Mouse (Mus musculus): ENCODE results near the gene Mtx1. TPM values are rescaled to one million over a fixed set of nuclear protein-coding genes. Genes with fewer than 3 reads are reported as not detected.

Mtx1 gene
- polyA plus RNA-seq, 1 experiment = 458 TPM

DNA sequence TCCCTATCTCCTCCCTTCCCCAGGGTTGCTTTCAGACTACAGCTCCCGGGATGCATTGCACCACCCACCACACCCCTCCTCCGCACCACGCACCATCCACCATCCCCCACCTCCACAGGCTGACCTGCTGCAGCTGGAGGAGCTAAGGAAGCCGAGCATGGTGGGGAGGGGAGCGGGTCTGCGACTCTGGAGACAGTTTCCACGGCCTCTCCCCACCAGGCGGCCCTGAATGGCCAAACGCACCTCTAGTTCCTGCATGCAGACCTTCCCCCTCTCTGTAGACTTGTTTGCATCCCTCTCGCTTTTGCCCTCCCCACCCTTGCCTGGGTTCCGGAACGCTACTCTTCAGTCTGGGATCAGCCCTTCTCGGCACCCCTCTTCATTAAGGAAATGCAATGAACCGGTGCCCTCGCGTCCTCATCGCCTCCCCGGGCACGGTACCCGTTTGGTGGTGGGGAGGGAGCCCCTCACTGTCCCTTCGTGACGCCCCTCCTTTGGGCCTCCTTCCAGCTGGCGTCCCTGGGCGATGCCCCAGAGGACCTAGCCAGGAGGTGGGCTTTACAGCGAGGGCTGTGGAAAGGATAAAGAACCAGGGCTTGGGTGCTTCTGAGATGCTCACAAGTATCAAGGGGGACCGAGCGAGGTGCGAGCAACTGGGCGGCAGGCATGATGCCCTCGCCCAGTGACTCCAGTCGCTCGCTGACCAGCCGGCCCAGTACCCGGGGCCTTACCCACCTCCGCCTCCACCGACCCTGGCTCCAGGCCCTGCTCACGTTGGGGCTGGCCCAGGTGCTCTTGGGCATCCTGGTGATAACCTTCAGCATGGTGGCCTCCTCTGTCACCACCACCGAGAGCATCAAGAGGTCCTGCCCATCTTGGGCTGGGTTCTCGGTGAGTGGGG lies 43.6 kb downstream of the Mtx1 start, which contains the start of gene Fam189b:
Gene Fam189b (plus strand): TSS at position 86 of the 901 bp plus-strand sequence.
- TF ChIP-seq GATA1 (IDR thresholded peaks at IDR 0.05; ENCODE audit: low read length) = no peak

DNA sequence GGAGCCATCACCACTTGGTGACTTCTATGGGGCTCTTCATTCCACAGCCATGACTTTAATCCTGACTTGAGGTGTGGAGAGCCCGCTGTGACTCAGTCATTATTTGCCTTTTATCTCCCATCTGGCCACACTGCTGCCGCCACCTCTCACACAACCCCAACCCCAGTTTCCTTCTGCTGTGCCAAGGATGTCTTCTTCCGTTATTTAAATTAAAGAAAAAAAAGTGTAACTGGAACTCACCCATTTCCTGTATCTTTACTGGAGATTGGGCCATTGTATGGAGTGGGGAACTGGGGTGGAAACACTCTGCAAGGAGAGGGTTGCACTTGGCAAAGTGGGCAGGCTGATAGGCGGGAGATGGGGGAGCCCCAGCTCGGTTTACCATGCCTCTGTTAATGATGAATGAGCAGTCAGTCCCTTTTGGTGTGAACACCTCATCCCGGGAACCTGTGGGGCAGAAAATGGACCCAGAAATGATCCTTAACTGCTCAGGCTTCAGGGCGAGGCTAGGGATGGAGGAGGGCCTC lies 44.3 kb downstream of the Mtx1 start:
- TF ChIP-seq GATA1 (IDR thresholded peaks at IDR 0.05; ENCODE audit: low read length) = no peak

DNA sequence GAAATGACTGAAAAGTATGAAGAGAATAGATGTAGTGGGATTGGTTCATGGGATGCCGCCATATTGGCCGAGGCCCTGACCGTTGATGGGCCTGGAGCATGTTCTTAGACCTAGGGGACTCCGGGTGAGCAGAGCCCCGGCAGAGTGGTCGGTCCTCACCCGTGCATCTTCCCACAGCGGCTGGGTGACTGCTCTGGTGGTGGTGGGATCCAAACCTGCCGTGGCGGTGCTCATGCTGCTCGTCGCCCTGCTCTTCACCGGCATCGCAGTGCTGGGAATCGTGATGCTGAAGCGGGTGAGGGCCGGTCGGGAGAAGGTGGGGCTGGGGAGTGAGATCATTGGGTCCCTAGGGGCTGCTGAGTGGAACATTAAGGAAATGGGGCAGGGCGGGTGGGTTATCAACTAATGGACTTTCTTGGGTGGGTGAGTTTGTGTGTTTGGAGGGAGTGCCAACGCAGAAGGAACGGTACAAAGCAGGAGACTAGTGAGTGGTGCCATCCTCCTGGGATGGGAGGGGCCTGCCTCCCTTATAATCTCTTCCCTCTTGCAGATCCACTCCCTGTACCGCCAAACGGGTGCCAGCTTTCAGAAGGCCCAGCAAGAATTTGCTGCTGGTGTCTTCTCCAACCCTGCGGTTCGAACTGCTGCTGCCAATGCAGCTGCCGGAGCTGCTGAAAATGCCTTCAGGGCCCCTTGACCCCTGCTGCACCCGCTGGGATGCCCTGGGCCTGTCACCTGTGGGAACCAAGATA lies 45.0 kb downstream of the Mtx1 start:
- TF ChIP-seq GATA1 (IDR thresholded peaks at IDR 0.05; ENCODE audit: low read length) = no peak

DNA sequence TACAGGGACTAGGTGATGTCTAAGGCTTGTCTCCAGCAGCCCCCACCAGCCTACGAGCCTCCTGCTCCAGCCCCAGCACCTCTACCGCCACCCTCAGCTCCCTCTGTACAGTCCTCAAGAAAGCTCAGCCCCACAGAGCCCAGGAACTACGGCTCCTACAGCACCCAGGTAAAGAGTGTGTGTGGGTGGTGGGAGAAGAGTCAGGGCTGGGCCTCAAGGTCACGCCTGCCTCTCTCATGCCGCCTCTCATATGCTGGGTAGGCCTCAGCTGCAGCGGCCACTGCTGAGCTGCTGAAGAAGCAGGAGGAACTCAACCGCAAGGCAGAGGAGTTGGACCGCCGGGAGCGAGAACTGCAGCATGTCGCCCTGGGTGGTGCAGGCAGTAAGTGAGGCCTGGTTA lies 47.8 kb downstream of the Mtx1 start:
- no peak for TF ChIP-seq GATA1 (IDR thresholded peaks at IDR 0.05; ENCODE audit: low read length)

DNA sequence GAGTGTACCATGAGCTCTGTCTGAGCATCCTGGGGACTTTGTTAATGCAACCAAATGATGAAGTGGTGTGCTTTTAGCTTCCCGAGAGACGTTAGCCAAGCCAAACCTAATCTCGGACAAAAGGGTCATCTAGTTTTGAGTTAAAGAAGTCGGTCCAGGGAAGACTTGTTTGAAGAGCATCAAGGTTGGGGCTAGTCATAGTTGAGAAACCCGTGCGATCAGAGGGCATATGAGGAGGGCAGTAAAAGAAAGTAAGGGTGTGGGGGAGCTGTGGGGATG lies 48.8 kb downstream of the Mtx1 start:
- no peak for TF ChIP-seq GATA1 (IDR thresholded peaks at IDR 0.05; ENCODE audit: low read length)

DNA sequence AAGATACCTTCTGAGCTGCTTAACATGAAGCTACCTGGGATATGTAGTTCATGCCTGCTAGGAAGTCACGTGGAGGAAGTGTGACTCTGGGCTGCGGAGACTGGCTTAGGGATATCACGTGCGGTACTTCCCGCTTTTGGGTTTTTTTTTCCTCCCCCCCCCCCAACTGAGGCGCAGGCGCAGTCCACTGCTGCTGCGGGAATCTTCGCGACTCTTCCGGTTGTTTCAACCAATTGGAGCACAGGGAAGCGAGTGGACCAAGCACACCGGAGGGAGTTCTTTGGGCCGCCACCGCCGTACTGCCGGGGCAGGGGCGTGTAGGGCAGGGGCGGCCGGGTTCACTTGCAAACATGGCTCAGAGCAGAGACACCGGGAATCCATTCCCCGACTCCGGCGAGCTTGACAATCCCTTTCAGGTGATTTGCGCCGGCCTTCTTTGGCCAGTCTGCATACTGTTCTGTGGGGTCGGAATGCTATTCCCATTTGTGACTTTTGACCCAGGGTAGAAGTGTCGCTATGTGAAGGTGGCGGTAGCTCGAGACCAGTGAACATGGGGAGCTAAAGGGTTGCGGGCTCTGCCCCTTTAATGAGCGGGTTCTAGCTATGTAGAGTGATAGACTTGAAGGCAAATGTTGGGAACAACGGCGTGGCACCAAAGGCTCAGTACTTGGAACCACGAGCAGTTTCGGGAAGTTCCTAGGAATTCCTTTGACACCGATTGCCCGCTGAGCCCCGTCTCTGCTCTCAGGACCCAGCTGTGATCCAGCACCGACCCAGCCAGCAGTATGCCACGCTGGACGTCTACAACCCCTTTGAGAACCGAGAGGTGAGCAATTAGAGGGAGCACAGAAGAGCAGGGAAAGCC lies 49.4 kb downstream of the Mtx1 start, which contains the start of gene Scamp3:
Gene Scamp3 (plus strand): TSS at position 232 of the 865 bp plus-strand sequence.
- TF ChIP-seq GATA1 (IDR thresholded peaks at IDR 0.05; ENCODE audit: low read length) = no peak

DNA sequence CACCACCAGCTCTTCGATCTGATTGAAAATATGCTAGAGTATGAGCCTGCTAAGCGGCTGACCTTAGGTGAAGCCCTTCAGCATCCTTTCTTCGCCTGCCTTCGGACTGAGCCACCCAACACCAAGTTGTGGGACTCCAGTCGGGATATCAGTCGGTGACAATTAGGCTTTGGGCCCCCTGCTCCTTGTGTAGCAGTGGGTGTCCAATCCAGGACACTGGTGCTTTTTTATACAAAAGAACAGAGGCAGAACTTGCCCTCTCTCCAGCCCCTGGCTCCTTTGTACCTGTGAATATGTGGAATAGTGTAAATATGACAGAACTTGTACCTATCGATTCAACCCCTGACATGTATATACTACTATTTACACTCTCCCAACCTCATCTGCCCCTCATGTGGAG lies 50.5 kb downstream of the Mtx1 start:
- no peak for TF ChIP-seq GATA1 (IDR thresholded peaks at IDR 0.05; ENCODE audit: low read length)

DNA sequence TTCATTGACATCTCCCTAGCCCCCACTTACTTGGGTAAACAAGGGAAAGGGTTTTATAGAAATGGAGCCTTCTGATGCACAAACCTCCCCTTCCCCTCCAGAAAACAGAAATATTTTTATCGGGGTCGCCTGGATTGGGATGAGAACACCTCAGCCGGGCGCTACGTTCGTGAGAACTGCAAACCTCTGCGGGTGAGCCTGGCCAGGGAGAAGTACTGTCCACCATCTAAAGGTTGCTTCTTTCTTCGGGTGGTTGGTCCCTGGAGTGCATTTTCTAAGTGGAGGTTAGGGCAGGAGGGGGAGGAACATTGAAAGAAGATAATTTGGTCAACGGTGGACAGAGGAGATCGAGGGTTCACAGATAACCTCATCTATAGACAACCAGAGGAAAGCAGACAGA lies 51.3 kb downstream of the Mtx1 start:
- no peak for TF ChIP-seq GATA1 (IDR thresholded peaks at IDR 0.05; ENCODE audit: low read length)

DNA sequence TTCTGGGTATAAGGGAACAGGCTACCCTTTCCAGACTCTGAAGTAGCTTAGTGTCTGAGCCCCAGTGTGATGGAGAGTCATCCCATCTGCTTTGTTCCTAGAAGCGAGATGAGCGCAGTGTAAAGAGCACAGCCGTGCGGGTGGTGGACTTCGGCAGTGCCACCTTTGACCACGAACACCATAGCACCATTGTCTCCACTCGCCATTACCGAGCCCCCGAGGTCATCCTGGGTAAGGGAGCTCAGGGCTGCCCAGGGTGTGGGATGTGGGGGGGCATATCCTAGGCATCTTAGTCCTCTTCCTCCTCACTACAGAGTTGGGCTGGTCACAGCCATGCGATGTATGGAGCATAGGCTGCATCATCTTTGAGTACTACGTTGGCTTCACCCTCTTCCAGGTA lies 52.0 kb downstream of the Mtx1 start:
- no peak for TF ChIP-seq GATA1 (IDR thresholded peaks at IDR 0.05; ENCODE audit: low read length)

DNA sequence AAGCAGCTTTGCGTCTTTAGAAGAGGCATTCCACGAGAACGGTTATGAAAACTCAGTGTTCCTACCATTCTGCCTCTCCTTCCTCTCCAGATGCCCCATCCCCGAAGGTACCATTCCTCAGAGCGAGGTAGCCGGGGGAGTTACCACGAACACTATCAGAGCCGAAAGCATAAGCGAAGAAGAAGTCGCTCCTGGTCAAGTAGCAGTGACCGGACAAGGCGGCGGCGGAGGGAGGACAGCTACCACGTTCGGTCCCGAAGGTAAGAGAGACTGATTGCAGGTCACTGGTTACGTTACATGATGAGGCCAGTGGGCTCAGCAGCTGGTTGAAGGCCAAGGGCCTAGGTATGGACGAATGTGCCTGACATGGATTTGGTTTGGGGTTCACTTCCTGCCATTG lies 59.9 kb downstream of the Mtx1 start:
- no peak for TF ChIP-seq GATA1 (IDR thresholded peaks at IDR 0.05; ENCODE audit: low read length)

DNA sequence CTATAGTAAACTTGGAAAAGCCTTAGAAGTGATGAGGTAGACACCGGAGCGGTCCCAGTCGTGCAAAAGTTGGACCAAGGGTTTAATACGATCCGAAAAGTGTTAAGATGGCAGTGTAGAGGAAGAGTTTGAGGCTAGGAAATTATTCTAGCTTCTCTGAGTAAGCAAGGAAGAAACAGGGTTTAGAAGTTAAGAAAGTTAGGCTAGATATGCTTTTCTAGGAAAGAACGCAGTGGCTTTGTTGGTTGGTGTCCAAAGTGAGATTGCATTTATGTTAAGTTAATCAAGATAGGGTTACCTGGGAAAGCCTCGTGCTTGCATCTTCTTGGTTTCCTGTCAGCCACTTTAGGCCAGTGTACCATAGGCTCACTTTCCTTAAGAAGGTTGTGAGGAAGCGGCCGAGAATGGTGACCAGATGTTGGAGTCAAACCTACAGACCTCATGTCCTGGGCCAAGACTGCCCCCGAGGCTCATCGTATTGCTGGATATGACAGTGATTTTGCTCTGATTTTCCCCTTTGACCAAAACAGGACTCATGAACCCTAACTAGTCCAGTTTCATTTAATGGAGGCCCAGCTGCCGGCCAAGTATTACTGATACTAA lies 61.5 kb downstream of the Mtx1 start:
- no peak for TF ChIP-seq GATA1 (IDR thresholded peaks at IDR 0.05; ENCODE audit: low read length)

DNA sequence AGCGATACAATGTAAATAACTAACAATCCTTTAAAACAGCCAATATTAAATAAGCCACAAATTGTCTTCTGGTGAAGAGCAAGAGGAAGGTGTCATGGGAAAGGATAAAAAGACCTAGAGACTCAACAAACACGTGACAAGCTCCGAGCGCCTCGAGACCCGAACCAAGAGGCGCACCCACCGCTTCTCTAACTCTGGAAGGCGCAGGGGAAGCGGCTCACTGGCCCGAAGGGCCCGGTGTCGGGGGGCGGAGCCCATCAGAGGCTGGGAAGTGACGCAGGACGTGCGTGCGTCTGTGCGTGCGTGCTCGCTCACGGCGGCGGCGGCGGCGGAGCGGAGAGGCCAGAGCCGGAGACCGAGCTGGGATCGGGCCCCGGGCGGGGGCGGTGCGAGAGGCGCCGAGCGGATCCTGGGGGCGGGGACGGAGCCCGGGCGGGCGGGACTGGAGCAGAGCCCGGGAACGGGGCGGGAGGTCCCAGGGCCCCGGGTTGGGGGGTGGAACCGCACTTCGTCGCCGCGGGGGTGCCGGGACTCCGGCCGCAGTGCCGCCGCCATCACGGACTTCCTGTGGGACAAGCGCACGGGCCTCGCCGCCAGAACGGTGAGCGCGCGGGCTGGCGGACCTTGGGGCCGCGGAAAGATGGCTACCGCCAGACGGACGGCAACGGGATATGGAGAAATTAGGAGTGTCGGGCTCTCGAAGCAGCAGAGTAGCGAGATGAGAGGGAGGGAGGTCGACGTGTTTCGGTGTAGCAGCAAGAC lies 62.2 kb downstream of the Mtx1 start, which contains the start of gene Clk2:
Gene Clk2 (plus strand): TSS at position 290 of the 762 bp plus-strand sequence.
- TF ChIP-seq GATA1 (IDR thresholded peaks at IDR 0.05; ENCODE audit: low read length) = no peak

DNA sequence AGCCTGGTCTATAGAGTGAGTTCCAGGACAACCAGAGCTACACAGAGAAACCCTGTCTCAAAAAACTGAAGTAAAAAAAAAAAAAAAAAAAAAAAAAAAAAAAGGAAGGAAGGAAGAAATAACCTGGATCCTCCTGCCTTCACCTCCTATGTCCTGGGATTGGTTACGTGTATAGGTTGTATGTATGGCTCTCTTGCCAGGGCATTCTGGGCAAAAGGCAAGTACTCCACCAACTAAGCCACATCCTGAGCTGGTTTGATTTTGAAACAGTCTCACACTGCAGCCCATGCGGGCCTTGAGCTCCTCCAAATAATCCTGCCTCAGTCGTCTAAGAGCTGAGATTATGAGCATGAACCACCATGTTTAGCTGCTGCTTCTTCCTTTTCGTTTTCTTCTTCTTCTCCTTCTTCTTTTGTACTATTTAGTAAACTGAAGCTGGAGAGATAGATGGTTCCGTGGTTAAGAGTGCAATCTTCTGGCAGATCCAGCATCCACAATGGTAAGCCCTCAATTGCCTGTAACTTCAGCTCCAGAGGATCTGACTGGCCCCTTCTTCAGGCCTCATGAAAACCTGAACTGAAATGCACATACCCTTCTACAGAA lies 63.1 kb downstream of the Mtx1 start:
- TF ChIP-seq GATA1 (IDR thresholded peaks at IDR 0.05; ENCODE audit: low read length) = no peak

DNA sequence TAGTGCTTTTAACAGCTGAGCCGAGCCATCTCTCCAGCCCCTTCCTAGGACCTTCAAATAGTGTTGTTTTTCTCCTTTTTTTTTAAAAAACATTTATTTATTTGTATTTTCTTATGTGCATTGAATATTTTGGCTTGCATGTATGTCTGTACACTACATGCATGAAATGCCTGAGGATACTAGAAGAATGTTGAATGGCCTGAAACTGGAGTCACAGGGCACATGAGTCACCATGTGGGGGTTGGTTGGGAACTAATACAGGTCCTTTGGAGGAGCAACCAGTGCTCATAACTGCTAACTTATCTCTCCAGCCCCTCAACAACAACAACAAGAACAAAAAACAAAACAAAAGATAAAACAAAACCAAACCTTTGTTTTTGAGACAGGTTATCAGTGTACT lies 63.8 kb downstream of the Mtx1 start:
- TF ChIP-seq GATA1 (IDR thresholded peaks at IDR 0.05; ENCODE audit: low read length) = no peak
